Mouse (Mus musculus) kidney, postnatal 4 days (tissue): ENCODE measurements at regions not wholly inside any gene's neighbourhood (a gene's known extent, or its start where the extent isn't known, plus 50 kb on each side); places are given as distances from the start of the nearest gene placed in this dataset.

ENCODE experiments used
- DNase-seq, 2 experiments: peaks; one replicate each; pipeline ENCODE4 v3.0.0; 2021; ENCODE audit warnings: mixed read lengths in 2 of 2

GRCm38 (mm10) chr4:124149771-124150451 is 232.1 kb upstream of the 4930535I16Rik start:
- no peak for DNase-seq

DNA sequence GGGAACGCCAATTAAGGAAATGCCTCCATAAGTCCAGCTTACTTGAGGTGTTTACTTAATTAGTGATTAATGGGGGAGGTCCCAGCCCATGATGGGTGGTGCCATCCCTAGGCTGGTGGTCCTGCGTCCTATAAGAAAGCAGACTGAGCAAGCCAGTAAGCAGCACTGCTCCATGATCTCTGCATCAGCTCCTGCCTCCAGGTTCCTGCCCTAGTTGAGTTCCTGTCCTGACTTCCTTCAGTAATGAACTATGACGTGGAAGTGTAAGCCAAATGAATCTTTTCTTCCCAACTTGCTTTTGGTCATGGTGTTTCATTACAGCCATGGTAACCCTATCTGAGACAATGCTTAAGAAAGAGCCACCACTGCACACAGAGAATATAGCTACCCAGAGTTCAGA is 231.2 kb upstream of the 4930535I16Rik start:
- no peak for DNase-seq

GRCm38 (mm10) chr4:124147276-124147675 is 229.5 kb upstream of the 4930535I16Rik start:
- DNase-seq: no peak

GRCm38 (mm10) chr4:124146135-124146534 is 228.3 kb upstream of the 4930535I16Rik start:
- DNase-seq: peak; percentile 13 to 14

GRCm38 (mm10) chr4:124143630-124144029 is 225.8 kb upstream of the 4930535I16Rik start:
- no peak for DNase-seq

- DNase-seq: no peak
Observed at GRCm38 (mm10) chr4:124143226-124143625, 225.4 kb upstream of the 4930535I16Rik start.

- DNase-seq: peak; percentile 93
Observed at GRCm38 (mm10) chr4:124142083-124142482, 224.3 kb upstream of the 4930535I16Rik start.

- DNase-seq: peak in 1 of 2 experiments; percentile 42
Observed at GRCm38 (mm10) chr4:124135165-124135470, 217.3 kb upstream of the 4930535I16Rik start.

DNA sequence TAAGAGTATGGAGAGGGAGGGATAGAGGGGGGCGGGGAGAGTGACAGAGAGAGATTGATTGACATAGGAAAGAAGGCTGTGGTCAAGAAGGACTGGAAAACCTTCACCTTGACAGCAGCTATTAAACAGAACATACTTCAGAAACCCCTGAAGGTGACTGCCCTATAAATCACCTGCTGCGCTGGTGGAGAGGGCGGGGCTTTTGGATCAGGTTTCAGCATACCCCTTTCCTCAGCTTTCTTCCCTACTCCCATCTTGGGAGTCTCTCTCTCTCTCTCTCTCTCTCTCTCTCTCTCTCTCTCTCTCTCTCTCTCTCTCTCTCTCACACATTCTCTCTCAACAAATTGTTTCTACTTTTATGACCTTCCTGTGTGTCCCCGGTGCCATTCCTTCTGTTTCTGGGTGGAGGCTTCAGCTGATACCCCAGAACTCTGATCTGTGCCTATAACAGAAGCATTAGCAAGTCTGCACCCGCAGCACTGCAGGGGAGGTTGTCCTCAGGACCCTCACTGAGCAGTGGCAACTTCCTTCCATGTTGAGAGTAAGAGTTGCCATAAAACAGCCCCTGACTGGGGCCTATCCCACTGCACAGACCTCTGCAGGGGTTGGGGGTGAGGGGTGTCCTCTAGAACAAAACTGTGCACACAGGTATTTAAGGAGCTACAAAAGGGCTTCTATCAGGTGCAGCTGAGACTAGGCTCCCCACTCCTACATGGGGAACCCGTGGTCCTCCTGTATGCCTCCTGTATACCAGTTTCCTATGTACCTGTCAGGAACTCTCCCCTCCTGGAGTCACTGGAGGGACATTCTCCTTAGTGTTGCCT is 216.7 kb upstream of the 4930535I16Rik start:
- DNase-seq: peak in 1 of 2 experiments; percentile 15

DNA sequence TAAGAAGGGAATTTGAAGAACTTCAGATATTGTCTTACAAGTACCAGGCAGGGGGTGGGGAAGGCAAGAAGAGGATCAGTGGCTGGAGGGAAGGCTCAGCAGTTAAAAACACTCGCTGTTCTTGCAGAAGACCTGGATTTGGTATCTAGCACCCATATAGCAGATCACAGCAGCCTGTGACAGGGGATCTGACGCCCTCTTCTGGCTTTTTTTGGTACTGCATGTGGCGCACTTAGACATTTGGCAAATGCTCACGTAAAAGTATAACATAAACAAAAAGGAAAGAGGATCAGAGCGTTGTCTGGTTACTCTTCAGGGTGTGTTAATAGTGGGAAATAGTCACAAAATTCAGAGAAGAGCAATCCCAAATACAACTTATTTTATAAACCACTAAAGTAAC is 213.1 kb upstream of the 4930535I16Rik start:
- DNase-seq: peak in 1 of 2 experiments; percentile 16

DNA sequence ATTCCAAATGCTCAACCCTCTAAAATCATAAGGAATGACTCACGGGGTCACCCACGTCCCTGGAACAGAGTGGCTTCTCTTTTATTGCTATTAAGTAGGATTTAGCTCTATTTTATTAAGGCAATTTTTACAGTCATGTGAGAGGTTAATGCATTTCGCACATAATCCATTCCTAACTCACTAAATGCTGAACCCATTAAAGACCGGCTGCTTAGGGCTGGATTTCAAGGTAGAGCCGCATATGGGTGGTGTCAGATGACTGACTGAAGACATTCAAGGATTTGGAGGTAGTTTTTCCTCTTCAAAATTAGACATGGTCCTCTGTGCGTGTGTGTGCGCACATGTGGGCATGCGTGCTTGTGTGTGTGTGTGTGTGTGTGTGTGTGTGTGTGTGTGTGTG is 208.4 kb upstream of the 4930535I16Rik start:
- DNase-seq: no peak

- no peak for DNase-seq
Observed at GRCm38 (mm10) chr4:124120334-124120733, 202.5 kb upstream of the 4930535I16Rik start.

GRCm38 (mm10) chr4:124113856-124114345 is 196.1 kb upstream of the 4930535I16Rik start:
- DNase-seq: peak; percentile 29 to 33

GRCm38 (mm10) chr4:124110705-124111104 is 192.9 kb upstream of the 4930535I16Rik start:
- peak; percentile 12 to 30 for DNase-seq

- no peak for DNase-seq
Observed at GRCm38 (mm10) chr4:124109371-124109770, 191.5 kb upstream of the 4930535I16Rik start.

DNA sequence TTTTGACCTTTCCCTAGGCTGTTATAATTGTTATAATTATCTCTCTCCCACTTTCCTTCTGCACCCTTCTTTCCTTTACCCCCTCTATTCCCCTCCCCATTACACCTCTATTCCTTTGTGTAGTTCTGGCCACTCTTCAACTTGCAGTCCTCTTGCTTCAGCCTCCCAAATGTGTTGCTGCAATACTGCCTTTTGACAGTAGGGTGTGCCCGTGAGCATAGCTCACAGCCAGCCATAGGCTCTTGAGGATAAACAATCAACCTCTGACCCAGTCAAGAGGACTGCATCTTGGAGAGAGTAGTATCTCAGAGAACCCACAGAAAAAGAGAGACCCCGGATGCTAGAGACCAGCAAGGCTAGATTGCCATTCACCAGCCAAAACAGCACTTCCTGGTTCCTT is 184.9 kb upstream of the 4930535I16Rik start:
- DNase-seq: peak; percentile 35 to 43

- no peak for DNase-seq
Observed at GRCm38 (mm10) chr4:124086801-124087200, 169.0 kb upstream of the 4930535I16Rik start.

- no peak for DNase-seq
Observed at GRCm38 (mm10) chr4:124086254-124086653, 168.4 kb upstream of the 4930535I16Rik start.

- DNase-seq: no peak
Observed at GRCm38 (mm10) chr4:124079603-124080002, 161.8 kb upstream of the 4930535I16Rik start.

DNA sequence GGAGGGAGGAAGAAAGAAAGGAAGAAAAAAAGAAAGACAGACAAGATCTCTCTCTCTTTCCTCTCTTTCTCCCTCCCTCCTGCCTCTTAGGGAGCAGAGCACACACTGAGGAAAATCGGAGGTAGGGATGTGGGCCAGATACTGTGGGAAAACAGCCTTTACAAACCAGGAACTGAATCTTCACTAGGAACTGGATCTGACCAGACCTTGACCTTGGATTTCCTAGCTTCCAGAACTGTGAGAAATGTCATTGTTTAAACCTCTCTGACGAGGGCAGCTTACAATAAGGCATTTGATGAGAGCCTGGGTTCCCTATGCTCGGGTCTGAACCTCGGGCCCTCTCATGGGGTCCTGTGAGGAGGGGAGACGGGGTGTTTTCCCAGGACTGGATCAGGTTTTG is 157.7 kb upstream of the 4930535I16Rik start:
- no peak for DNase-seq

DNA sequence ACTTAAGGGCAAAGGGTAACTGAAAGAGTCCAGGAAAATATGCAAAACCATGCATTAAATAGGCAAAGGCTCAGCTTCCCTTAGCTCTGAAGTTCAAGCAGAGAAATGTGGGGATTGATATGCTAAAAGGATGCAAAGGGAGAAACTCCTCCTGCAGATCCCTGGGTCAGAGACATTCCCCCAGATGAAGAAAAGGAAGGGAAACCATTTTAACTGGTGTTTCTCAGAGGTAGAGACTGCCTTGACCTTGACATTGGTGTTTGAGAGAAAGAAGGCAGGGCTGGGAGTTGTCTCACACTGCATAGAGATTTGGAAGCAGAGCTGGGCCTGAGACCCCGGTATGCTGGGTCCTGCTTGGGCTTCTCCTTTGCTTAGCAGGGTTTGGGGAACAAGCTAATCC is 155.8 kb upstream of the 4930535I16Rik start:
- no peak for DNase-seq

DNA sequence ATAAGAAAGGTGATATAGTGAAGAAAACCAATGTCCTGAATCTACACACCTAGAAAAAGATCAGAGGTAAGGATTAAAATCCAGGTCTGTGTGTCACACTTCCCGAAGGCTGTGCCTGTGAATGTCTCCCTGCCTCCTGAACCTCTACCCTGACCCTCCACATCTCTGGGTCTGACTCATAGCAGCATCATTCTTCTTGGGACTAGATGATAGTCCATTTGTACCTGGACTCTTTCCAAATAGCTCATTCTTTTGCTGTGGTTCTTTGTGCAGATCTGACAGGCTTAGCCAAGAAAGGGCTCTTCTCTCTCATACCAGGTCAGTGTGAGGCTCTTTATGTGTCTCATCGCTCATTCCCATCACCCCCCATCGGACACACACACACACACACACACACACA is 146.8 kb upstream of the 4930535I16Rik start:
- no peak for DNase-seq

GRCm38 (mm10) chr4:124063269-124064100 is 145.7 kb upstream of the 4930535I16Rik start:
- no peak for DNase-seq
